Mouse (Mus musculus) heart, postnatal 36 days (tissue): ENCODE measurements around the gene H2afj. TPM values are rescaled to one million over a fixed set of nuclear protein-coding genes. Genes with fewer than 3 reads are reported as not detected.
A peak's percentile ranks its signal among the peaks of the same experiment; 100 is the strongest.
"Not testable (repeated sequence)": the region's sequence is repeated elsewhere in the genome, so short reads cannot be mapped to it uniquely, and the experiment has no call there.

Experiments
- DNase-seq, 2 experiments: peaks; one replicate each; pipeline ENCODE4 v3.0.0; 2021 to 2022
- intact Hi-C: fragments of 180-260 bp; cut with DNase I; formaldehyde crosslinking; loops from one replicate; pipeline ENCODE4 v1.15.1; 2025
- total RNA-seq, 2 experiments: library from RNA; stranded (reverse); gene quantifications; 2 replicates each; pipeline ENCODE4 v1.2.3; 2021

H2afj gene
- total RNA-seq: 10 to 100 TPM; 29.9 to 30.9 TPM

DNA sequence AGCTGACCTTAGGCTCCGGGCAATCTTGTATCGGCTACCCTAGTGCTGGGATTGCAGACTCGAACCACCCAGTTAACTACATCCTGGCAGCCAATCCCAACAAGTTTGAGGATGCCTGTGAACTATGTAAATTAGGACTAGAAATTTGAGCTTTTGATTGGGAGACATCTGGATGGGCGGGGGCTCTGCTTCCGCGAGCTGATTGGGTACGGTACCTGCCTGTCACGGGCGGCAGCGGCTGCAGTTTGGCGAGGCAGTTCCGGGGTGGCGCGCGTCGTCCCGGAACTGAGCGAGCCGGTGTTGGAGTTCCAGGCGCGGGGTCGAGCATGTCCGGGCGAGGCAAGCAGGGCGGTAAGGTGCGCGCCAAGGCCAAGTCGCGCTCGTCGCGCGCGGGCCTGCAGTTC is at the start of gene H2afj:
Gene H2afj, plus strand, starts transcription at position 231 of the 404 bp plus-strand sequence.
- intact Hi-C loops: no loop called here
- peak; percentile 98 to 99 for DNase-seq

DNA sequence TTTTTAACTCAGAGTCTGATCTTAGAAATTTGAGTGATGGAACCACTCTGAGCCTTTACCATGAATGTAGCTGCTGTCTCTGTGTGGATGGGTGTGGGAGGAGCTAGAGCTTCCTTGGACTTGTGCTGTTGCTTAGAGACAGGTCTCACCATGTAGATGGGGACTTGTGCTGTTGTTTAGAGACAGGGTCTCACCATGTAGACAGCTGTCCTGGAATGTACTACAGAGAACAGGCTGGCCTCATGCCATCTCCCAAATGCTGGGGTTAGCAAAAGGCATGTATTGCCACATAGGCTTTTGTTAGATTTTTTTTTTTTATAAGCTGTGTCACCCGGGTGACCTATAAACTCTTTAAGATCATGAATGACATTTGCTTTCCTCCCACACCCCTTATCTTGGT is 44.1 kb upstream of the H2afj start:
- no peak for DNase-seq
- intact Hi-C loops: no loop called here

DNA sequence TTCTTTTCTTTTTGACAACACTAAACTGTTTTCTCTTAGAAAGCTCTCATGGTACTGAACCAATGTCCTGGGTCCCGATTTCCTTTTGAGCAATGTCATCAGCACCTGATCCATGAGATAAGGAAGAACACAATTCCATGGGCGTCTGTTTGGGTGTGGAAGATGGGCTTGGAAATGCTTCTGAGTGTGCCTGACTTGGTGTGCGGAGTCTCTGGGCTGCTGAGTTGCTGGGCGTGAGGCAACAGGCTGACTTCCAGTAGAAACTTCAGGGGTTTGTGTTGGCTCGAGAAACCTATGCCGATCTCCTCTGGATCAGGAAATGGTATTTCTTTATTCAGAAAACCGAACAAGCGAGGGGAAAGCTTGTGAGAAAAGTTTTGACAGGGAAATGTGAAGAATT is 38.9 kb upstream of the H2afj start:
- DNase-seq: no peak
- intact Hi-C loops: no loop called here

DNA sequence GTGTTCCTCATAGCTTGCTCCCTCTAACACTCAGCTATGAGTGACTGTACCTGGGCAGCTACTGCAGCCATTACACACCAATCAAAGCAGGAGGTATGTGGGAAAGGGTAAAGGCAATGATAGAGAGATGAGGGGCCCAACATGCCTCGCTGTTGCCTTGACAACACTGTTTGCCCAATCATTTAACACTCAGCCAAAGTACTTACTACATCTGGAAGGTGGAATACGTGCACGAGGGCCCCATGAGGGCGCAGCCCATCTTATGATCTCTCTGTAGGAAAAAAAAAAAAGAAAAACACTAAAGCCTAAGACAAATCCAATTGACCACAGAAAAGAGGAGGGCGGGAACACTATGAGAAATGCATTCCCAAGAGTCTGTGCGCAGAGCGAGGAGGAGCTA is 38.2 kb upstream of the H2afj start:
- intact Hi-C loops: no loop called here
- DNase-seq: no peak

DNA sequence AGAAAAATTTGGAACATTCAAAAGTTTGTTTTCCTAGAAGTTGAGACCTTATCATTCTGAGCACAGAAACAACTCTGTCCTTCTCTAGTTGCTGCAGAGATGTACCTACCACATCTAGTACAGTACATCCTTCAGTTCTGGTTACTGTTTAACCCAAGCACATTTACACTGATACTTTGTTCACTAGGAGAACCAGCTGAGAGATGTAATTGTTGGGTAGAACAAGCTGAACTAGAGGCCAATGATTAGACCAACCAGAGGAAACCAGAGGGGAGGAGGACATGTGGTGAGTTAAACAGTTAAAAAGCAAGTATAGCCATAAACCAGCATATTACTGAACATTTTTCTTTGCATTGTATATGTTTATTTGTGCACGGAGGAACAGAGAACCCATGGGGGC is 31.7 kb upstream of the H2afj start:
- intact Hi-C loops: no loop called here
- no peak for DNase-seq

DNA sequence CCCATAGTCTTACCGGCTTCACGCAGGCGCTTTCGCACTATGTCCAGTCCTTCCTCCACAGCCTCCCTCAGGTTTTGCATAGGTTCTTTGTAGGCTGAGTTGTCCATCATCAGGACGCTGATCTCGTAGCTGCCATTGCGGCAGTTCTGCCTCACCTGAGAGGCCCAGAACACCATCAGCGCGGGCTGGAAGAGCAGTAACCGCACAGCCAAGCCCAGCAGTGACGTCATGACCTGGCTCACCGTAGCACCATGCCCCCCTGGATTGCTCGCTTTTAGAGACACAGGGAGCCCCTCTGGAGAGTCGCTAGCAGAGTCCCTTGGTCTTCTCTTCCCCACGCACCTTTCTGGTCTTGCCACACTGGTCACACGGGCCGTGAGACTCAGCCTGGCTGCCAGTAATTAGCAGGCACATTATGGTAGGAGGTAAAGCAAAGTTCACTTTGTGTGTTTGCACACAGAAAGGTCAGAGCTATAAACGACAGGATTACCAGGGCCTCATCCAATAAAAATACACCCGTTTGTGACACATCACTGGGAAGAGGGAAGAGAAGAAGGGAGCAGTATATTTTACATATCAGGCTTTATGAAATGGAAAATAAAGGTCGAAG is 26.6 kb upstream of the H2afj start, which contains the start of gene Gucy2c:
Gene Gucy2c, minus strand, starts transcription at position 389 of the 610 bp plus-strand sequence.
- intact Hi-C loops: no loop called here

DNA sequence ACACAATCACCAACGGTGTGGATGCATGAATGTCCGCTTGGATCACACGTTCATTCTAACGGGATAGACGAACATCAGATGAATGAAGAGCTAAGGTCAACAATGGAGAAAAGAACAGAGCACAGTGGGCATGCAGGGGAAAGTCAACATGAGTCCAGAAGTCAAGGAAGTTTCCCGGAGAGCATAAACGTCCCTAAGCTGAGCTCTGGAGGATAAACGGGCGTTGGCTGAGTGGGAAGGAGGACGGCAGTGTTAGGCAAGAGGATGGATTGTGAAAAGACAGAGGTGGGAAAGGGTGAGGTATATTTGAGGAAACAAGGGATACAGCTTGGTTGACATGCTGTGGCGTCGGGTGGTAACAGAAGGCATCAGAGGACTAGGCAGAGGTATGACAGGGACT is 25.9 kb upstream of the H2afj start:
- DNase-seq: no peak
- intact Hi-C loops: no loop called here

More for the DNA sequence above, 26.6 kb upstream of the H2afj start, which contains the start of gene Gucy2c:
- DNase-seq: no peak

DNA sequence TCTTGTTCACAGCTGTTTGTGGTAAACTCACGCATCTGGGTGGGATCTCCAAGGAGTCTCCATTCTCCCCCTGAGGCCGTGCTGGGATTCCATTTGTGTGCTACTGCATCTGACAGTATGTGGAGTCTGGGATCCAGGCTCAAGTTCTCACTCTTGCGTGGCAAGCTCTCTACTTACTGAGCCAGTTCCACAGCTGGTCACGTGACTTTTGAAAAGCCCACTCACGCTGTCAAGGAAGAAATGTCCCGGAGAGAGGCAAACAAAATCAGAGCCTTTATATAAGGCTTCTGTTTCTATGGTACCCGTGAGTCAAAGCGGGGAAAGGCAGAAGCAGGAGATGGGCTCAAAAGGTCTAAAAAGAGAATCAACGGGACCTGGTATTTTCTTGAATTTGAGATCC is 25.3 kb upstream of the H2afj start:
- intact Hi-C loops: no loop called here
- DNase-seq: no peak

DNA sequence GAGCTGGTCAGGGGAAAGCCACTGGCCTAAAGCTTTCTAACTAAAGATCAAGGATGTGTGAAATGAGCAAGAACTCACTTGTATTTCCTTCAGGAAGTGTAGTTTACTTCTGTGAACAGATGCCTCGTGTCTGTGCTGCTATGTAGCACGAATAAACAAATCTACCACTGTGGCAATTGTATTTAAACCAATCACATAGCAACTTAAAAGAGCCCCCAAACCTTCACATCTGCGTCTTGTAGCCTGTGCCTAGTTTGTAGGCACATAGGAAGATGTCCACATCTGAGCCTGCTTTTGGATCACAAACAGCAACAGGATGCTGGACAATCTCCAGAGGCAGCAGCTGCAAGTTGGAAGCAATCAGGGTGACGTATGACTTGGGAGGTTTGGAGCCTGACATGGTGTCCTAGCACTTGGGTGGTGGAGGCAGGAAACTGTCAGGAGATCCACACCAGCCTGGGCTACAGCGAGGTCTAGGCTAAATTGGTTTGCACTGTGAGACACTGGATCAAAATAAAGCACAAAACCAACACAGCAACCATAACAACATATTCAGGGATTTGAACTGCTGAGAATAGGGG is 18.6 kb upstream of the H2afj start:
- peak; percentile 72 to 74 for DNase-seq
- intact Hi-C loops: no loop called here

DNA sequence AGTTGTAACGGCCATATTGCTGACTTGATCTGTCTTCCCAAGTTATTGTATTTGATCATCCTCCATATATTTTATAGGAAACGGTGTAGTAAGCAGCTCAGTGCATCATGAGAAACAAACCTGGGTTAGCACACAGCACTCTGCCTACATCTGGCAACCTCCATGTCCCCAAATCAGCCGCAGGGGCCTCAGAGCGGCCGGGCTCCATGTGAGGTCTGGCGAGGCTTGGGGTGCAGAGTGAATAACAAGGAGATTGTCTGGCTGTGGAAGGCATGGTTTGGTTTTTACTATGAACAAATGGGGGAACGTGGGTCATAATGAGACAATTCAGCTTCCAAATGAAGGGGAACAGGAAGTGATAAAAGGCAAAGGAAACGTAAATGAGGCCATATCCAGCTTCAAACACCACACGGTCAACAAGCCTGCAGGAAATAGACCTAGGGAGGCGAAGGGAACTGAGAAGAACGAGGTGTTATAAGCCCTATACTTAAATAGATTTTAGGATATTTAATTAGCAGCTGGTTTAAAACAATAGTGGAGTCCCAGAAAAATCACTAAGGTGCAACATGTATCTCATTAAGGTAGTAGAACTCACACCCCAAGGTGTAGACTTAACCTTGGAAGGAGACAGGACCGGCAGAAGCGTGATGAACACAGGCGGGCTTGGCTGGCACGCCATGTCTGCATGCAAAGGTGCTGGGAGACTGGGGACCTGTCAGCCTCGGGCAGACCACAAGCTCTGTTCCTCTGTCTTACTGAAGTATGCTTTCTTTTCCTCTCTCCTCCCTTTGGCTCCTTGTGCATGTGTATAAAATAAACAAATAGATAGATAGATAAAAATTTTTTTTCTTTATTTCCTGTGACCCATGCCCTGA is 14.9 kb upstream of the H2afj start:
- intact Hi-C loops: no loop called here

DNA sequence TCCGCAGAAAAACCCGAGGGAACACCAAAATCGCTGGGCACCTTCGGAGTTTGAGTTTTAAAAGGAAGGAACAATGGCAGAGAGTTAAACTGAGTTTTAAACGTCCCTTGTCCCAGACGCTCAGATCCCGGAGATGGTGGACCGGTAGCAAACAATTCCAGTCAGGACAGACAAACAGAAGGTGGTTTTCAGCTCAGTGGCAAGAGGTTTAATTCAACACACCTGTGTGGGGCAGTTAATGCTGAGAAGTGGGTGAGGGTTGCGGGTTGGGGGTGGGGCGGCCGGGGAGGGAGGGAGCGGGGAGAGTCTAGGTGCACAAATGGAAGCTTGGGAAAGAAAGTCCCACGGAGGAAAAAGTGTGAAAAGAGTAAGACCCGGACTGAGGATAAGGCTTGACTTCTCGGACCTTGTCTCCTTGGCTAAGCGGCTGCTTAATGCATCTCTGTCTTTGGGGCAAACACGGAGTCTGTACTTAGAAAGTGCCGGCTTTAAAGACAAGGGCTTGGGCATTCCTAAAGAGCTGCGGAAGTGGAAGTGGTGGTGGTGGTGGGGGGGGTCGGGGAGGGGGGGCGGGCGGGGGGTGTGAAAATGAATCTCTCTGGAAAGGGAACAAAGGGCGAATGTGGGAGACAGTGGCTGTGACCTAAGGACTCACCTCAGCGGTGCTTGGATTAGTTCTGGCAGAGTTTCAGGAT is 14.1 kb upstream of the H2afj start:
- intact Hi-C loops: no loop called here
- no peak for DNase-seq

More for the DNA sequence above, 14.9 kb upstream of the H2afj start:
- no peak for DNase-seq

DNA sequence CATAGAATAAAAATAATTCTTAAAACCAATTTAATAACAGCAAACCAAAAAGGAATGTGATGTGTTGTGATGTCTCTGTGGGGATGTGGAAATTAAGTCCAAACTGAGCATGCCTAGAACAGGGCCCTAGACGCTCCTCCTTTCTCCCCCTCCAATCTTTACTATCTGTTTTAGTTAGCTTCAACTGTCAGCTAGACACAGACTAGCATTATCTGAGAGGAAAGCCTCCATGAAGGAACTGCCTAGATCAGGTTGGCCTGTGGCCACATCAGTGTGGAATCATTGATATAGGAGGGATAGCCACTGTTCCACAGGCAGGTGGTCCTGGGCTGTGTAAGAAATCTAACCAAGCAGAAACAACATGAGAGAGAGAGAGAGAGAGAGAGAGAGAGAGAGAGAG is 12.9 kb upstream of the H2afj start:
- intact Hi-C loops: no loop called here

DNA sequence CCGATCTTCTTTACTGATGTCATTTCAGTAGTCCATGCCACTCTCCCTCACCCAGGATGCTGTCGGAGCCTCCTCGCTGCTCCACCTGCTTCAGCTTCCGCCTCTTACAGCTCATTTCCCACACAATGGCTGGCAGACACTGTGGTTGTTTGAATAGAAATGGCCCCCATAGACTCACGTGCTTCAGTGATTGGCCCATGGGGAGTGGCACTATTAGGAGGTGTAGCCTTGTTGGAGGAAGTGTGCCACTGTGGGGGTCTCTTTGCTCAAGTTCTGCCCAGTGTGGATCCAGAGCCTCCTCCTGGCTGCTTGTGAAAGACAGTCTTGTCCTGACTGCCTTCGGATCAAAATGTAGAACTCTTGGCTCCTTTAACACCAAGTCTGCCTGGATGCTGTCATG is 12.2 kb upstream of the H2afj start:
- DNase-seq: no peak
- intact Hi-C loops: no loop called here

More for the DNA sequence above, 12.9 kb upstream of the H2afj start:
- DNase-seq: no peak

DNA sequence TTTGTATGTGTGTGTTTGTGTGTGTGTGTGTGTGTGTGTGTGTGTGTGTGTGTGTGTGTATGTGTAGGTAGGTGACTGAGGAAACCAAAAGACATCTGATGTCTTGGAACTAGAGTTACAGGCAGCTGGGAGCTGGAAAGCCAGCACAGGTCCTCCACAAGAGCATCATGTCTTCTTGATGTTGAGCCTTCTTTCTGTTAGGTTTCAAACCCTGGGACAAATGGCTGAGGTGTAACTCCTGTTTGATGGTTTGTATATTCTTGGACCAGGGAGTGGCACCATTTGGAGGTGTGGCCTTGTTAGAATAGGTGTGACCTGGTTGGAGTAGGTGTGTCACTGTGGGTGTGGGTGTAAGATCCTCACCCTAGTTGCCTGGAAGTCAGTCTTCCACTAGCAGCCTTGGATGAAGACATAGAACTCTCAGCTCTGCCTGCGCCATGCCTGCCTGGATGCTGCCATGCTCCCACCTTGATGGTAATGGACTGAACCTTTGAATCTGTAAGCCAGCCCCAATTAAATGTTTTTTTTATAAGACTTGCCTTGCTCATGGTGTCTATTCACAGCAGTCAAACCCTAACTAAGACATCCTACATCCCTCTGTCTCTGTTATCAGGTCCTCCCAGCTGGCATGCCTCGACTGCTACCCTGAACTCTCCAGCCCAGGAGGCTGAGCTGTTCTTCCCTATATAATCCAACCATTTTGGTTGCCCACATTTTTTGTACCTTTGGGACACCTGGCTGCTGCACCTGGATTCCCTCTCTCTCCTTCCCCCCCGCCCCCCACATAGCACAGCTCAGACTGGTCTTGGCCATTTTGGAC is 10.0 kb upstream of the H2afj start:
- intact Hi-C loops, DNase-seq: not testable (repeated sequence)

DNA sequence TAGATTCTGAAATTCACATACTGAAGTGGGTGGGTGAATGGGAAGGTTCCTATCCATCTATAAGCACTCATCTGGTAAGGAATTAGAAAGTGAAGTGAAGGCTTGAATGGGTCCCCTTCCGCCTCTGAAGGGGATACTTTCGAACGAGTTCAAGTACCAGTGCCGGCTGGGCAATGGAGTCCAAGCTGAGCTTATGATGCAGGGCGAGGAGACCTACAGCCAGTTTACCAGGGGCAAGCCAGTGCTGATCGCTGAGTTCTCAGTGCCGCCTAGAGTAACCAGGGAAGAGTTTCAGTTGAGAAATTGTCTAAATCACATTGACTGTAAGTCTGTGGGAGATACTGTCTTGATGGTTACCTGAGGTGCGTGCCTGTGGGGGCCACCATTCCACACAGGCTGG is 7.3 kb upstream of the H2afj start:
- intact Hi-C loops: no loop called here
- DNase-seq: no peak

DNA sequence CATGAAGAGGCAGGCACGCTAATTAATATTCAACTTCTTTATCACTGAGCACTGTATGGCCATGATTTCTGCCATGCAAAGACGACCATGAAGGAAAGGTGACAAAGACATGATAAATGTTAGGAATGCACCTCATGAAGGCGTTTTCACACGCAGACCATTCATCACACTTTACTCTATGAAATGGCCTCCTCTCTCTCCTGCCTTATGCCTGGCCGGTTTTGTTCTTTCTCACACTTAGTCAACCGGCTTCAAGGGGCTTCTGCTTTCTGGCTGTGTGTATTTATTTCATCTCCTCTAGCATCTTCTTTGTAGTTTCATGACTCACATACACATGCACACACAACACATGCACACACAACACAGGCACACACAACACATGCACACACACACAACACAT is 6.8 kb upstream of the H2afj start:
- intact Hi-C loops: no loop called here

DNA sequence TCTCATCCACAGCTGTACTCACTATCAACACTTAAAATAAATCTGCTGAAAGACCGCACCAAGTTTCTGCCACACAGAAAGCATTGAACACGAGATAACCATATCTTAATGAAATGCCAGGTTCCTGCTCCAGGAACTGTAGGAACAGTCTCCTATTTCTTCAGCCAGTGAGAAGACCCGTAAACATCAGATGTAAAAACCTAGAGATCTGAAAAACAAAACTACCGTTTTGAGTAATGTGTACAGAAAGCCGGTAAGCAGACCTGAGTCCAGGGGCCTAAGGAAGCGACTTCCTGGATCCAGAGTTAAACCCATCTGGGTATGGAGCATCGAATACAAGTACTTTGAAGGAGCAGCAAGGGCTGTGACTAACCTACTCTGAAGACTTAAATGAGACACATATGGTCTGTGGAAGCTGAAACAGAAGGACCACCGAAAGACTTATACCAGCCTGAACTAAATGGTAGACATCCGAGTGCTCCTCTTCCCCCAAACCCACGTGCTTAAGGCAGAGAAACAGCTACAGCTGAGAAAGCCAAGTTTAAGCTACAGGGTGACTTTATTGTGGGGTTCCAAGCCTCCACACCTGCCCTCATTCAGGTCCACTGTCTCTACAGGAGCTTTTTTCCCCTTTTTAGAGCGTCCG is 4.8 kb upstream of the H2afj start:
- intact Hi-C loops: no loop called here
- DNase-seq: no peak

More for the DNA sequence above, 6.8 kb upstream of the H2afj start:
- DNase-seq: no peak

DNA sequence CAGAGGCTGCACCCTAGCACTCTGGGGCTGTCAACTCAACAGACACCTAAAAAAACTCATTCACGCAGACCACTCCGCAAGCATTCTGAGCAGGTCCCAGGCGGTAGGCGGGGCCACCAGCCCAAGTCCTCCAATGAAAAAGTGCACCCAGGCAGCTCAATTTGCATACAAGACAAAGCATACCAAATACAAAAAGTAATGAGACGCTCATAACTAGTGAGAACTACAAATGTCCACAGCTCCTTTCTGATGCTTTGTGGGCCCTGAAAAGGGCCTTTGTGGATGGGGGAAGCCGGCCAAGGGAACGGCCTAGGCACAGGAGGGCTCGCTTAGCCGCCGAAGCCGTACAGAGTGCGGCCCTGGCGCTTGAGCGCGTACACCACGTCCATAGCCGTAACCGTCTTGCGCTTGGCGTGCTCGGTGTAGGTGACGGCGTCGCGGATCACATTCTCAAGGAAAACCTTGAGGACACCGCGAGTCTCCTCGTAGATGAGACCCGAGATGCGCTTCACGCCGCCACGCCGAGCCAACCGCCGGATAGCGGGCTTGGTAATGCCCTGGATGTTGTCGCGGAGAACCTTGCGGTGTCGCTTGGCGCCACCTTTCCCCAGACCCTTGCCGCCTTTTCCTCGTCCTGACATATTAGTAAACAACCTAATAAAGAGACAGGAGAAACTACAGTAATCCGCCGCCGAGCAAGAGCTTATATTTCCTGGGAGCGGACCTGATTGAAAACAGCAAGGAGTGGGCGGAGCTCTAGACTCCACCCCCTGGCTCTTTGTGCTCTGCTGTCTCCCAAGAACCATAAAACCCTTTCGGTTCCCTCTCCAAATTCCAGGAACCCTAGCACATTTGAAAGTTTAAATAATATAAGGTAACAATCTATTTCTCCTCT is 4.1 kb upstream of the H2afj start, which contains the start of gene Hist4h4:
Gene Hist4h4, minus strand, starts transcription at position 677 of the 895 bp plus-strand sequence.
- intact Hi-C loops: loop anchor here (1.0 kb wide), 1 partner anchor 23 kb away; the partner anchor contains the start of gene BC049715
- peak; percentile 99 to 100 for DNase-seq
